Mouse (Mus musculus) thymus, adult 2 months (tissue): ENCODE measurements around the gene Tor1a. TPM values are rescaled to one million over a fixed set of nuclear protein-coding genes. Genes with fewer than 3 reads are reported as not detected.

Source experiments
- DNase-seq: peaks from one replicate; pipeline ENCODE4 v3.0.0; 2021
- H3K27ac ChIP-seq: fragments of 200-500 bp; 2 replicates; pipeline ENCODE4 v1.5.1; 2012; ENCODE audit warnings: low read length, control low read depth; ENCODE audit not compliant: control insufficient read depth, insufficient read depth
- H3K27me3 ChIP-seq: fragments of 200-500 bp; 2 replicates; pipeline ENCODE4 v1.6.1; 2012; ENCODE audit warnings: mild to moderate bottlenecking, low read length, moderate library complexity, mixed read lengths; ENCODE audit not compliant: control insufficient read depth, insufficient read depth
- H3K36me3 ChIP-seq: fragments of 200-500 bp; 2 replicates; pipeline ENCODE4 v1.6.1; 2012; ENCODE audit warnings: mild to moderate bottlenecking, low read length, moderate library complexity; ENCODE audit not compliant: control insufficient read depth, insufficient read depth
- H3K4me1 ChIP-seq: fragments of 200-500 bp; replicated peaks from 2 replicates; pipeline ENCODE4 v1.6.1; 2012; ENCODE audit warnings: low read length; ENCODE audit not compliant: control insufficient read depth, insufficient read depth
- H3K4me3 ChIP-seq: fragments of 200-500 bp; 2 replicates; pipeline ENCODE4 v1.5.1; 2012; ENCODE audit warnings: mild to moderate bottlenecking, low read length, control low read depth, moderate library complexity; ENCODE audit not compliant: control insufficient read depth, insufficient read depth
- CTCF ChIP-seq: fragments of 200-500 bp; IDR thresholded peaks from 2 replicates; pipeline ENCODE4 v1.5.1; 2012; ENCODE audit warnings: mild to moderate bottlenecking, control low read depth, low read length, moderate library complexity, borderline replicate concordance; ENCODE audit not compliant: control insufficient read depth, poor library complexity, insufficient read depth; ENCODE audit errors: extremely low read depth
- POLR2A ChIP-seq: fragments of 200-500 bp; IDR thresholded peaks from 2 replicates; pipeline ENCODE4 v1.6.1; 2012; ENCODE audit warnings: mild to moderate bottlenecking, low read length, control low read depth, moderate library complexity; ENCODE audit not compliant: control insufficient read depth, poor library complexity, insufficient read depth; ENCODE audit errors: extremely low read depth
- WGBS: fragments of 180-500 bp; shearing (Covaris S2); methylation state at CpG from one replicate; pipeline ENCODE4 v1.1.7; 2018; 5-methylcytosine and 5-hydroxymethylcytosine counted together
- polyA plus RNA-seq: library from polyadenylated mRNA; depleted of rRNA; stranded (reverse); fragments of >200 nt; gene quantifications from 2 replicates; pipeline ENCODE4 v1.2.3, GENCODE M21; 2012; rRNA removed

The Tor1a gene
- 61.1 and 65.7 TPM in 2 replicates for polyA plus RNA-seq

GRCm38 (mm10) chr2:30967352-30968327 lies at the start of gene Tor1a:
Tor1a (minus strand) TSS chr2:30967933.
- no peaks in the 10 kb centered on the region for H3K27me3 ChIP-seq
- no peak within 1 kb of the TSS for H3K27ac ChIP-seq
- 4% methylated on average over 59 of the region's 59 CpGs for WGBS
- peaks cover 18% of the 10 kb centered on the region for H3K36me3 ChIP-seq
- peaks cover 15% of the 10 kb centered on the region for H3K4me1 ChIP-seq
- H3K4me3 ChIP-seq, result peak within 1 kb of the TSS; percentile 95
- peak; percentile 87 for DNase-seq
- TF ChIP-seq CTCF (no peak), POLR2A (peak; percentile 60; the same call in 1 of the 2 replicates)

- 91% methylated on average over 14 of the region's 14 CpGs for WGBS
- H3K4me1 ChIP-seq, result no peaks in the 10 kb centered on the region
- no peaks in the 10 kb centered on the region for H3K36me3 ChIP-seq
- DNase-seq, result no peak
- TF ChIP-seq CTCF (no peak), POLR2A (no peak)
- H3K27me3 ChIP-seq, result no peaks in the 10 kb centered on the region
- H3K27ac ChIP-seq, result no peak overlapping the region
- H3K4me3 ChIP-seq, result no peak overlapping the region
These were observed 45.8 kb upstream of the Tor1a start for GRCm38 (mm10) chr2:31013371-31014120.

- WGBS, result 94% methylated on average over 5 of the region's 5 CpGs
- TF ChIP-seq POLR2A (no peak), CTCF (no peak)
- Histone ChIP-seq H3K27ac (no peak overlapping the region), H3K4me1 (no peaks in the 10 kb centered on the region), H3K36me3 (no peaks in the 10 kb centered on the region), H3K27me3 (no peaks in the 10 kb centered on the region), H3K4me3 (no peak overlapping the region)
- no peak for DNase-seq
These were observed 39.5 kb upstream of the Tor1a start for GRCm38 (mm10) chr2:31007208-31007607.

GRCm38 (mm10) chr2:31006434-31006833 lies 38.7 kb upstream of the Tor1a start:
- Histone ChIP-seq H3K4me1 (no peaks in the 10 kb centered on the region), H3K4me3 (no peak overlapping the region), H3K36me3 (no peaks in the 10 kb centered on the region), H3K27me3 (no peaks in the 10 kb centered on the region), H3K27ac (no peak overlapping the region)
- 58% methylated on average over 5 of the region's 5 CpGs for WGBS
- DNase-seq, result peak; percentile 24
- no peak for TF ChIP-seq POLR2A
- no peak for TF ChIP-seq CTCF

- no peak overlapping the region for H3K4me3 ChIP-seq
- WGBS, result 61% methylated on average over 2 of the region's 2 CpGs
- no peak overlapping the region for H3K27ac ChIP-seq
- H3K36me3 ChIP-seq, result no peaks in the 10 kb centered on the region
- DNase-seq, result no peak
- TF ChIP-seq POLR2A, result no peak
- no peaks in the 10 kb centered on the region for H3K4me1 ChIP-seq
- no peaks in the 10 kb centered on the region for H3K27me3 ChIP-seq
These were observed 37.7 kb upstream of the Tor1a start for GRCm38 (mm10) chr2:31005453-31005852.

- WGBS, result 97% methylated on average over 10 of the region's 10 CpGs
These were observed 35.1 kb upstream of the Tor1a start for GRCm38 (mm10) chr2:31002857-31003256.

More at GRCm38 (mm10) chr2:31002857-31003256, 35.1 kb upstream of the Tor1a start:
- H3K27me3 ChIP-seq, result no peaks in the 10 kb centered on the region
- H3K4me3 ChIP-seq, result no peak overlapping the region
- no peaks in the 10 kb centered on the region for H3K4me1 ChIP-seq
- DNase-seq, result no peak
- no peak overlapping the region for H3K27ac ChIP-seq
- TF ChIP-seq CTCF (no peak), POLR2A (no peak)
- H3K36me3 ChIP-seq, result no peaks in the 10 kb centered on the region
